Mouse (Mus musculus) thymus, postnatal 0 days (tissue): ENCODE data around the gene Gm1123. TPM values are rescaled to one million over a fixed set of nuclear protein-coding genes. Genes with fewer than 3 reads are reported as not detected.

ENCODE experiments used
- DNase-seq: peaks from one replicate; pipeline ENCODE4 v3.0.0-alpha.2; 2015; ENCODE audit warnings: low spot score
- polyA plus RNA-seq: library from polyadenylated mRNA; unstranded; fragments of >200 nt; fragmentation: Nextera tagmentation; extraction: Ambion mirVana; gene quantifications from 2 replicates; pipeline ENCODE4 v1.2.1, GENCODE M21; 2015

Gm1123 gene
- polyA plus RNA-seq, 1 experiment from 2014 or later, result not detected

GRCm38 (mm10) chr9:99001326-99001725 is 34.2 kb downstream of the Gm1123 start:
- no peak for DNase-seq

DNA sequence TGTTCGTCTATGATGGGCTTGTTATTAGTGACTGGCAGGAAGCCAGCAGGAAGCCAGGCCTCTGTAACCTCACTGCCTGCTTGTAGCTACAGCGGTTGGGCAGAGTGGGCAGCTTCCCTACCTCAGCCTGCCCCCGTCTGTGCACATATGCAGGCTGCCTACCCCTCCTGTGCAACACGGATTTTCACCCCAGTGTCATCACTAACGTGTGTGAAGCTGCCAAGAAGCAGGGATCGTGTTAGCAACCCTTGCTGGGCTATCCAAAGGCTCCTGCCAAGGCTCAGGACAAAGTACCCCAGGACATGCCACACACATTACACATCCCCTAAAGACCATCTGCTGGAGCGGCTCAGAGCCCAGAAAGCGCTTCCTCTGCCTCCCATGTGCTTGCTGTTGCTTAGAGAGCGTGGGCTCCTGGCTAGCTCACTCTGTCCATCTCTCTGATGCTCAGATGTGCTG is 35.6 kb downstream of the Gm1123 start:
- no peak for DNase-seq

- DNase-seq, result no peak
Measured at GRCm38 (mm10) chr9:98994103-98994502, 41.4 kb downstream of the Gm1123 start.

DNA sequence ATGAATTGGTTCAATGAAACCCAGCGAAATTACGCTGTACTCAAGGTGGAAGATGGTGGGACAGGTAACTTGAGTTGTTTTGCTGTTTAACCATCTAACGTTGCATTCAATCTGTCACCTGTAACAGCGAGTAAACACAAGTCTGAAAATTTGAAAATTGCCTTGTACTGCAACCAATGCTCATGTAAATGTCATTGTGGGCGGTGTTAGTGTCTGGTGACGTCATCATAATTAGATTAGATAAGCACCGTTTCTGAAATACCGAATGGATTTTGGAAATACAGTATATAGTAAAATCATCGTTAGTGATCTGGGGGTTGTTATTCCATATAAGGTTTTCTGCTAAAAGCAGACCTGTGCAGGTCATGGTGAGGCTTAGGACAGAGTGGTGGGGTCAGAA is 48.4 kb downstream of the Gm1123 start:
- no peak for DNase-seq

DNA sequence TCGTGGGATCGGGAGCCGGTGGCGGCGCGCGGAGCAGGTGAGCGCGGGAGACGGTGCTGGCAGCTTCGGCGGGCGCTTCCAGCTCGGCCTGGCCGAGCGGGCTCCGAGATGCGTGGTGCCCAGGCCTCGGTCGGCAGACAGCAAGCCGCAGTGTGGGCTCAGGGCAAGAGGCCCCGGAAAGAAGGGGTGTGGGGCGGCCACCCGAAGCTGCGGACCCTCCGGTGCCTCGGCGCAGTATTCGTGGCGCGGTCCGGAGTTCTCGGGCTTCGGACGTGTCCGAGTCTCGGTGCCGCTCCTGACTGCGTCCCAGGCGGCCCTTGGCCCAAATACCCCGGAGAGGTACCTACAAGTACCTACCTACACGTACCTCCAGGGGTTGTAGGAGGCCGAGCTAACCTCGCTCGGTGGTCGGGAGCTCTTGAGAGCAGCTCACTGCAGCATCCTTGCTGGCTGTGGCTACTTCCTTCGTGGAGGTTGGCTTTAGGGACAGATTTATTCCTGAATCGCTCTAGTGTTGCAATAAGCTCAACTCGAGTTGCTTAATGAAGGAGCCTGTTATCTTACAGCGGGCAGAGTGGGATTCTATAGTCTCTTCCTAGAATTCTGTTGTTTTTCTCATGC is 48.9 kb downstream of the Gm1123 start:
- DNase-seq, result no peak

DNA sequence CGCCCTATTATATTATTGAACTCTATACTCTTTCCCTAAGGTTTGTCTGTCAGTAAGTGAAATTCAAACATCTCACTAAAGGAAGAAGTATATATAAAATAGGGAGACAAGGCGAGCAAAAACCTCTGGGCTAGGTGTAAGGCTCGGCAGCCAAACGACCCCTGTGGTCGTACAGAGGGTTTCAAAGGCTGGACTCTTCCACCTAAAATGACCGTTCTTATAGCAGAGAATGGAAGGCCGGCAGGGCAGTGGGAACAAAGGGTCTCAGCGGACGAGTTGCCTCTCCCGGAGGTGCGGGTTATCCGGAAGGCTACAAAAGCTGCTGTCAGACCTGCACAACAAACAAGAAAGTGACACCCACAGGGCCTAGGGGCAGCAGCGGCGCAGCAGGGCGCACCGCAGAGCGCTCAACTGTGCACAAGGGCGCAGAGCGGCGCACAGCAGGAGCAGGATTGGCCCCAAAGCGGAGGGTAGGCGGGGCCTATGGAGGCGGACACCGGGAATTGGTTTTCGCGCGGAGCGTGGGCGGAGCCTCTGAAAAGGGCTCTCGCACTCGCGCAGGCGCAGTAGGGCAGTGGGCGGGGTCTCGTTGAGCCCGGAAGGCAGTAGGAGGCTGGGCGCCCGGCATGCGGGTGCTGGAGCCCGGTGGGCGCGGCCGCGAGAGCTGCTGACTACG is 49.6 kb downstream of the Gm1123 start, which contains the start of gene Faim:
Gene Faim (plus strand): TSS at position 574 of the 676 bp plus-strand sequence.
- peak; percentile 100 for DNase-seq

- peak; percentile 86 for DNase-seq
Measured at GRCm38 (mm10) chr9:98979431-98980416, 55.8 kb downstream of the Gm1123 start.

- no peak for DNase-seq
Measured at GRCm38 (mm10) chr9:98976520-98976919, 59.0 kb downstream of the Gm1123 start.

GRCm38 (mm10) chr9:98976081-98976480 is 59.4 kb downstream of the Gm1123 start:
- no peak for DNase-seq

DNA sequence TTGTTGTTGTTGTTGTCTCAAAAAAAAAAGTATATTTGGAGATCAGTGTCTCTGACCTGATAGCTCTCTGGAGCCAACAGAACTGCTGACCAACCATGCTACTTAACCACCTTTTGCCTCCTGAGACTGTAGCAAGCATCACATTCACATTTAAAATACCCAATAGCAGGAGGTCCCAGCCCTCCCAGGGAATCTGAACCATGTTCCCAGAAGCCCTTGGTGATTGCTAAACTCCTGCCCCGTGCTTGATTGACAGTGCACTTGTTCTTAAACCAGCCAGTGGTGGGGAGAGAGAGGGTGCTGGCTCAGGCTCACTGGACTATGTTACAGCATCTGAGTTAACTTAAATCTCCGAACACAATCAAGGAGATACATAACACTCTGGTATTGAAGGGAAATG is 60.6 kb downstream of the Gm1123 start:
- no peak for DNase-seq

DNA sequence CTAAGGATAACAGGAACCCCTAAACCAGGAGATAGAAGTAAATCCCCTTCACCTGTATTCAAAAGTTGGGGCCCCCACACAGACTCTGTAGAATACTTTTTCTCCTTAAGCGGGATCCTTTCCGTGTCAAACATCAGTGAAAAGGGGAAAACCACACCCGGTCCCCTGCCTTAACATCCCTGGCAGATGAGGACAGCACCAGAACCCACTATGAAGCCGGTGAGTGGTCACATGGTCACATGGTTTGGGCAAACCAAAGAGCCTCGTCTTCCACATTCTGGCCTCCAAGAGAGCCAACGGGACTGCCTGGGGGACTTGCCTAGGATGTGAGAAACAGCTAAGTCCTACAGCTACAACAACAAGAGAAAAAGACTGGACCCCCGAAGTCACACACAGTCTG is 62.0 kb downstream of the Gm1123 start:
- DNase-seq, result no peak

DNA sequence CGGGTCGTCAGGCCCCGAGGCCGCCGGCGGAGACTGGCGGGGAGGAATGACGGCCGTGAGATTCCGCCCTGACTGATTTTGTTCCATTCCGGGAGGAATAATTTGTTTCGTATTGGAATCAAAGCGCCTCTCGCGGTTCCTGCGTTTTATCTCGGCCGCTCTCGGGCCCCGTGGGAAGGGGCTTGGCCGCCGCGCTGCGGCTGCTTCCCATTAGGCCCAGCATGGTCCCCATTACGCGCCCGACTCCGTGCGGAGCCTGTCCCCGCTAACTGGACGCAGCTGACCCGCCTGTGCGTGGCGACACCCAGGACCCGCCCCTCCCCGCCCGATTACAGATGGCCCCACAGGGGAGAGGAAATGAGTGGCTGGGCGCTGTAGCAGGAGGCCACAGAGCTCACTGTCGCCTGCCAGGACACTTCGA is 62.4 kb downstream of the Gm1123 start:
- DNase-seq, result no peak

GRCm38 (mm10) chr9:98965084-98965483 is 70.4 kb downstream of the Gm1123 start:
- no peak for DNase-seq

DNA sequence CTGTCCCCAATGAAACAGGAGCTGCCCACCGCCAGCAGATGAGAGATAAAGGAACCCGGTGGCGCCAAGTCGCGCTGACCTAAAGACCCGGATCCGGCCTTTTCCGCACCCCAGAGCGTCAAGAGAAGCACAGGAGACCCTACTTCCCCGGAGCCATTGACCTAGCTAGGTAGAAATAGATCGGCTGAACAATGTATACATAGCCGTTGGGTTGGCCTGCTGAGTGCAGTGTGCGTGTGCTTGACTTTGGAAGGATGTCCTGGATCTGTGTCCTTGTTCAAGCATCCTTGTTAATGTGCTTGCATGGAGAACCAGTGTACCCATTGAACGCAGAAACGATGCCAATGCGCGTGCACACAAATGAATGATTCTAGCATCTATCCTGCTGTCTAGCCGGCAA is 71.9 kb downstream of the Gm1123 start:
- no peak for DNase-seq

- DNase-seq, result no peak
Measured at GRCm38 (mm10) chr9:98962478-98963142, 72.9 kb downstream of the Gm1123 start.

- DNase-seq, result no peak
Measured at GRCm38 (mm10) chr9:98961591-98962477, 73.7 kb downstream of the Gm1123 start.

GRCm38 (mm10) chr9:98960348-98960747 is 75.2 kb downstream of the Gm1123 start:
- DNase-seq, result no peak

DNA sequence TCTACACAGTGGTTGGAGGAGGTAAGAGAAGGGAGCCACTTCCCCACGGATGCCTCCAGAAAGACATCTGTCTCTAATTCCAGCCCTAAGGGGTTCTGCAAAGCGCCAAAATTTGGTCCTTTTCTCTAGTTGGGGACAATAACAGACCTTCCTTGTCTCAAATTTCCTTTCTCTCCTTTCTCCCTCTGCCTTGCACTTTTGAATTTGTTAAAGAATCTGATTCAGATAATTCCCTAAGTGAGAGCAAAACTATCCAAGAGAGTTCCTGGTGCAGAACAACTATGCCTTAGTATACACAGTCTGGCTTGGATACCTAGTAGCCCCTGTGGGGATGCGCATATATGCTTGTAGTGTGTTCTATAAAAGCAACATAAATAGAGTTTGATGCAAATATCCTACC is 75.7 kb downstream of the Gm1123 start:
- no peak for DNase-seq

DNA sequence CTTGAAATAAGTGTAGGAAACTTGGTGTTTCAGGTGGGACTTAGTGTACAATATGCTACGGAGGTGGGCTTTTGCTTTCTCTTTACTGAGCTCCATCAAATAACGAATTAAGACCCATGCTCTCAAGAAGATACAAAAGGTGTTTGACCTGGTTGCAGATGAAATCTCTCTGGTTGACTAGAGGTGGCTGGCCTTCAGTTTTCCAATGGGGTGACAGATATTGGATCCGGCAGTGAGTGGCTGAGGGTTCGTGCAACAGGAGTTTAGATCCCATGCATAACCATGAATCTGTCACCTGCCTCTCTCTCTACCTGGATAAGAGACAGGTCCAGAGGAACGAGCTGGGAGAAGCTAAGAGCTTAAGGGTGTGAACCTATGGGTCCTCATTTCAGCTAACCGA is 76.9 kb downstream of the Gm1123 start:
- no peak for DNase-seq

DNA sequence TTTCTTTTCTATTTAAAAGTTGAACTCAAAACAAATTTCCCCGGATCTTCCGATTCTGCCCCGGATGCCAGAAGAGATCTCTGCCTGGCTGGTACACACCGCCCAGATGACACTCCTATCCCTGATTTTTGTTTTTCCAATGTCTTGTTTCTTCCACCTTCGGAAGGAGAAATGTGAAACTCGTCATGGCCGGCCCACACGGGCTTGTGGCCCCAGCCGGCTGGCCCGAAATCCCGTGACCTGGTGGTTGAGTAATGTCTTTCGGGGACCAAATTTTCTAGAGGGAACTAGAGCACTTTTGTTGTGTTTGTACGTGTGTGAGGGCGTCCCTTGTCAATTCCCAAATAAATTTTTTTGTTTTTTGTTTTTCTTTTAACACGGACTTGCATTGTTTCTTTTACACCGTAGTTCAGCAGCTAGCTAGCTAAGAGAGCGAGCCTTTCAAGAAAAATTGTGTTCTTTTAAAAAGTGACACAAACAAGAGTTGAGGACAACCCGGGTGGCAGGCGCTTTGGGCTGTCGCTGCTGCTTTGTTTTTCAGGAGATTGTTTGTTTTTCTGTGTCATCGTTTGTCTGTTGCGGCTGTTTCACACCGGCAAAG is 77.7 kb downstream of the Gm1123 start:
- no peak for DNase-seq
